Mouse (Mus musculus) bone marrow, adult 2 months (tissue): ENCODE data around the gene Zfp618.

Experiments
- CTCF ChIP-seq: fragments of 200-500 bp; IDR thresholded peaks from 2 replicates; pipeline ENCODE4 v1.5.1; 2011; ENCODE audit warnings: low read length, control low read depth; ENCODE audit not compliant: control insufficient read depth, insufficient read depth
- POLR2A ChIP-seq: fragments of 200-500 bp; IDR thresholded peaks from 2 replicates; pipeline ENCODE4 v1.6.1; 2011; ENCODE audit warnings: low read depth, mild to moderate bottlenecking, control low read depth, low read length, borderline replicate concordance; ENCODE audit not compliant: control insufficient read depth

- TF ChIP-seq POLR2A = no peak
- TF ChIP-seq CTCF = no peak
Observed at GRCm38 (mm10) chr4:63166323-63166722, 200.9 kb downstream of the Zfp618 start.
